Mouse (Mus musculus) ES-E14 (cell line): ENCODE measurements around the gene Ppp1r15a. TPM values are rescaled to one million over a fixed set of nuclear protein-coding genes. Genes with fewer than 3 reads are reported as not detected.

Experiments used
- DNase-seq: peaks from one replicate; pipeline ENCODE4 v3.0.0-alpha.2; 2013; ENCODE audit warnings: low read depth, low spot score
- H3K27ac ChIP-seq: 2 replicates; pipeline ENCODE4 v1.5.1; 2012; ENCODE audit warnings: low read depth, mild to moderate bottlenecking, low read length, moderate library complexity, mixed read lengths; ENCODE audit not compliant: poor library complexity, insufficient read depth, severe bottlenecking
- H3K36me3 ChIP-seq: 2 replicates; pipeline ENCODE4 v1.6.1; 2012; ENCODE audit warnings: mild to moderate bottlenecking, low read length, moderate library complexity, mixed read lengths; ENCODE audit not compliant: control insufficient read depth, poor library complexity, insufficient read depth, severe bottlenecking
- H3K4me1 ChIP-seq, 2 experiments: fragments of 150-350 bp in 1 of 2; sonication (generic) in 1 of 2; 2 replicates each; pipeline ENCODE4 v1.6.1; 2012; ENCODE audit warnings: low read length in 2 of 2, mild to moderate bottlenecking in 1 of 2, mixed read lengths in 1 of 2; ENCODE audit not compliant: control insufficient read depth in 2 of 2, insufficient read depth in 2 of 2, poor library complexity in 1 of 2
- H3K4me3 ChIP-seq, 2 experiments: fragments of 150-350 bp in 1 of 2; sonication (generic) in 1 of 2; 2 replicates each; pipeline ENCODE4 v1.5.1; 2012; ENCODE audit warnings: low read length in 2 of 2, low read depth in 1 of 2, mild to moderate bottlenecking in 1 of 2, mixed read lengths in 1 of 2; ENCODE audit not compliant: insufficient read depth in 1 of 2, poor library complexity in 1 of 2, severe bottlenecking in 1 of 2
- H3K9ac ChIP-seq: 2 replicates; pipeline ENCODE4 v1.6.1; 2012; ENCODE audit warnings: low read depth, mild to moderate bottlenecking, low read length, mixed read lengths; ENCODE audit not compliant: poor library complexity, insufficient read depth, severe bottlenecking
- H3K9me3 ChIP-seq: fragments of 150-350 bp; sonication (generic); 2 replicates; pipeline ENCODE4 v1.6.1; 2012; ENCODE audit warnings: low read depth, mild to moderate bottlenecking, low read length; ENCODE audit not compliant: control insufficient read depth, insufficient read depth
- CHD2 ChIP-seq: IDR thresholded peaks from 2 replicates; pipeline ENCODE4 v1.6.1; 2014; ENCODE audit warnings: mild to moderate bottlenecking, low read depth, low read length, inconsistent platforms
- HCFC1 ChIP-seq: IDR thresholded peaks from 2 replicates; pipeline ENCODE4 v1.6.1; 2012; ENCODE audit warnings: low read length, inconsistent platforms, borderline replicate concordance; ENCODE audit not compliant: insufficient read depth
- MAFK ChIP-seq: IDR thresholded peaks from 2 replicates; pipeline ENCODE4 v1.6.1; 2014; ENCODE audit warnings: mild to moderate bottlenecking, low read depth, low read length, inconsistent platforms; ENCODE audit not compliant: insufficient read depth
- ZC3H11A ChIP-seq: IDR thresholded peaks from 2 replicates; pipeline ENCODE4 v1.6.1; 2012; ENCODE audit warnings: low read depth, mild to moderate bottlenecking, inconsistent platforms, low read length, borderline replicate concordance
- ZNF384 ChIP-seq: IDR thresholded peaks from 2 replicates; pipeline ENCODE4 v1.6.1; 2012; ENCODE audit warnings: low read depth, low read length, inconsistent platforms
- in situ Hi-C, 2 experiments: fragments of 600-800 bp; cut with MboI; formaldehyde crosslinking; loops; one replicate each; pipeline ENCODE4 v1.15.1; 2025; ENCODE audit warnings: low sequenced_read_pairs in 2 of 2, inconsistent platforms in 1 of 2; ENCODE audit not compliant: unreplicated experiment in 2 of 2
- total RNA-seq: library from RNA; depleted of rRNA; stranded (reverse); fragments of 300-350 nt; gene quantifications from 2 replicates; pipeline ENCODE4 v1.2.3, GENCODE M21; 2012

The Ppp1r15a gene
- total RNA-seq, 1 experiment, result 37.9 TPM

- DNase-seq, result no peak
- TF ChIP-seq MAFK (no peak), CHD2 (peak; percentile 0; the same call in 1 of the 2 replicates), HCFC1 (0 out of 2 replicates have a peak, but pooled peaks have one; percentile 32), ZC3H11A (no peak), ZNF384 (peak; percentile 61; the same call in 1 of the 2 replicates)
- Histone ChIP-seq H3K36me3 (peaks cover 18% of the 10 kb centered on the region), H3K4me1 (peaks cover 2 to 27% of the 10 kb centered on the region in 2 experiments; a peak in 2 of 4 replicates), H3K9ac (peak overlapping the region; percentile 71), H3K9me3 (no peaks in the 10 kb centered on the region), H3K27ac (peak overlapping the region; percentile 65; the same call in 1 of the 2 replicates), H3K4me3 (peak overlapping the region; percentile 56 to 60)
- in situ Hi-C loops, result no loop called here
Observed at GRCm38 (mm10) chr7:45526474-45527120, 529 bp upstream of the Ppp1r15a start.

- Histone ChIP-seq H3K36me3 (peaks cover 20% of the 10 kb centered on the region), H3K27ac (peak overlapping the region; percentile 51), H3K4me1 (peaks cover 2 to 19% of the 10 kb centered on the region in 2 experiments; a peak in 2 of 4 replicates), H3K9ac (peak overlapping the region; percentile 97), H3K9me3 (no peaks in the 10 kb centered on the region), H3K4me3 (peak overlapping the region; percentile 92 to 95)
- no peak for DNase-seq
- TF ChIP-seq HCFC1, result no peak
- no peak for TF ChIP-seq ZC3H11A
- TF ChIP-seq ZNF384, result no peak
- no peak for TF ChIP-seq MAFK
- TF ChIP-seq CHD2, result no peak
- in situ Hi-C loops, result no loop called here
Observed at GRCm38 (mm10) chr7:45524841-45525621, 1.0 kb downstream of the Ppp1r15a start.

GRCm38 (mm10) chr7:45523678-45524170, 2.3 kb downstream of the Ppp1r15a start:
- Histone ChIP-seq H3K9me3 (no peaks in the 10 kb centered on the region), H3K4me1 (peaks cover 2 to 22% of the 10 kb centered on the region in 2 experiments; a peak in 2 of 4 replicates), H3K4me3 (peak overlapping the region; percentile 29 to 40), H3K36me3 (peaks cover 20% of the 10 kb centered on the region), H3K27ac (no peak overlapping the region; the same call in 1 of the 2 replicates), H3K9ac (peak overlapping the region; percentile 62)
- no peak for TF ChIP-seq HCFC1
- no peak for TF ChIP-seq ZNF384
- TF ChIP-seq MAFK, result no peak
- no peak for TF ChIP-seq ZC3H11A
- no peak for TF ChIP-seq CHD2
- no peak for DNase-seq
- in situ Hi-C loops, result no loop called here

GRCm38 (mm10) chr7:45522957-45523676, 3.0 kb downstream of the Ppp1r15a start:
- Histone ChIP-seq H3K4me1 (peaks cover 2 to 26% of the 10 kb centered on the region in 2 experiments; a peak in 2 of 4 replicates), H3K36me3 (peaks cover 20% of the 10 kb centered on the region), H3K9me3 (no peaks in the 10 kb centered on the region), H3K4me3 (peak overlapping the region; percentile 29 to 40), H3K27ac (peak overlapping the region; percentile 18; the same call in 1 of the 2 replicates), H3K9ac (peak overlapping the region; percentile 20; the same call in 1 of the 2 replicates)
- DNase-seq, result no peak
- TF ChIP-seq ZC3H11A (no peak), ZNF384 (no peak), MAFK (no peak), HCFC1 (no peak)
- in situ Hi-C loops, result no loop called here
